Mouse (Mus musculus): ENCODE data around the gene Wdr27. TPM values are rescaled to one million over a fixed set of nuclear protein-coding genes. Genes with fewer than 3 reads are reported as not detected.

Gene Wdr27
- total and polyA plus RNA-seq, 3 experiments, result 1.7 to 2.3 (median 2.1) TPM

DNA sequence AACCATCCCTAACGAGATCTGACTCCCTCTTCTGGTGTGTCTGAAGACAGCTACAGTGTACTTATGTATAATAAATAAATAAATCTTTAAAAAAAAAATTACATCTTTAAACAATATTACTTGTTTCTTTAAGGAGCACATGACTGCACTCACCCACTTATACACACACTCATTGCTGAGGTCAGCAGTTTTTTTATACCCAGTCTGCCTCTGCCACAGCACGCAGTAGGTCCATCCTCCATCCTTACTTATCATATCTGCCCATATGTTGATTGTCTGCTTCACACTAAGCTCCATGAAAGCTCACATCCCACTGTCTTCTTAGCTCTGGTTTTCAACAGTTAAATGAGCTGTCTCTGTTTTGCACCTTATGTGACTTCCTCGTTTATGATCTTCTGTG is 95.2 kb downstream of the Wdr27 start:
- no peak for DNase-seq (ENCODE audit: extremely low read depth)
- Histone ChIP-seq H3K79me2 (replicated peaks; ENCODE audit: control insufficient read depth, extremely low read depth, insufficient read depth, poor library complexity, severe bottlenecking) (no peaks in the 10 kb centered on the region), H3K36me3 (replicated peaks in 1 of 2; ENCODE audit: control insufficient read depth in 1 of 2, insufficient read depth in 1 of 2, low read length in 1 of 2) (no peaks in the 10 kb centered on the region), H3K27me3 (replicated peaks) (no peaks in the 10 kb centered on the region), H3K4me2 (ENCODE audit: insufficient read depth, low read depth, poor library complexity, severe bottlenecking) (no peak overlapping the region), H3K27ac (ENCODE audit: insufficient read depth, low read depth) (no peak overlapping the region), H3K9me3 (replicated peaks; ENCODE audit: low read length) (no peaks in the 10 kb centered on the region), H3K9ac (ENCODE audit: insufficient read depth, low read depth) (no peak overlapping the region), H3K4me1 (ENCODE audit: control insufficient read depth in 1 of 2, insufficient read depth in 2 of 2) (no peaks in the 10 kb centered on the region), H3K4me3 (replicated peaks in 1 of 3; ENCODE audit: low read depth in 2 of 3, low read length in 2 of 3, poor library complexity in 1 of 3) (no peak overlapping the region)
- TF ChIP-seq MXI1 (IDR thresholded peaks at IDR 0.05; ENCODE audit: low read depth, low read length), result no peak
- no peak for TF ChIP-seq KAT2A (IDR thresholded peaks at IDR 0.05; ENCODE audit: insufficient replicate concordance, low read length)
- TF ChIP-seq MAFK (IDR thresholded peaks at IDR 0.05; ENCODE audit: insufficient replicate concordance, low read length), result peak; percentile 93
- TF ChIP-seq USF2 (conservative IDR thresholded peaks at IDR 0.05; ENCODE audit: low read depth, low read length), result no peak
- TF ChIP-seq HCFC1 (IDR thresholded peaks at IDR 0.05; ENCODE audit: low read depth, low read length), result no peak
- TF ChIP-seq CHD2 (IDR thresholded peaks at IDR 0.05; ENCODE audit: low read length), result no peak
- no peak for TF ChIP-seq ELF1 (IDR thresholded peaks at IDR 0.05; ENCODE audit: low read depth, low read length)
- TF ChIP-seq SIN3A (IDR thresholded peaks at IDR 0.05; ENCODE audit: low read length), result no peak
- dilution Hi-C loops (cut with MboI; ENCODE audit: extremely low pct_ligation_motif_present, extremely low pct_unique_long_range_greater_than_20kb, low sequenced_read_pairs) (no loop called here), in situ Hi-C loops (cut with MboI; ENCODE audit: low pct_ligation_motif_present, low pct_unique_long_range_greater_than_20kb, low sequenced_read_pairs) (no loop called here)

DNA sequence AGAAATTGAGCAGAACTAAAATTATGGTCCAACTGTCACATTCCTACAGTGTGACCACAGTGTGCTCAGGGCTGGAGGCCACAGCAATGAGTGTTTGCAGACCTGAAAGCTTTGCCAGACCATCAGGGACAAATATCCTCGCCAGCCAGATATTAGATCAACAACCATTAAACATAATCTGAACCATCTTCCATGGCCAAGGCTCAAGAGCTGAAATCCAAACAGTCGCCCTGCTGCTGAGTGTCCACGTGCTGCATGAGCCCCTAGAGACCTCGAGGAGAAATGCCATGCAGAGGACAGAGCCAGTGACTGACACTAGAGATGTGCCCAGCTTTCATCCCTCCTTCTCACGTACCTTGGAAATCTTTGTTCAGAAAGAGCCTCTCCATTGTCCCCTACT is 96.1 kb downstream of the Wdr27 start:
- TF ChIP-seq IRF4 (IDR thresholded peaks at IDR 0.05; ENCODE audit: low read depth, low read length) (no peak), CTCF (conservative IDR thresholded peaks at IDR 0.05 in 1 of 2, IDR thresholded peaks at IDR 0.05 in 1 of 2; ENCODE audit: low read depth in 2 of 2, low read length in 2 of 2) (no peak), USF2 (conservative IDR thresholded peaks at IDR 0.05; ENCODE audit: low read depth, low read length) (no peak), JUN (IDR thresholded peaks at IDR 0.05; ENCODE audit: insufficient read depth, low read depth, low read length) (no peak), ZNF384 (IDR thresholded peaks at IDR 0.05; ENCODE audit: low read depth, low read length) (no peak), CHD2 (IDR thresholded peaks at IDR 0.05; ENCODE audit: low read length) (no peak), RCOR1 (conservative IDR thresholded peaks at IDR 0.05; ENCODE audit: low read depth, low read length) (no peak), NELFE (IDR thresholded peaks at IDR 0.05; ENCODE audit: low read depth, low read length) (no peak), ETS1 (conservative IDR thresholded peaks at IDR 0.05; ENCODE audit: low read depth, low read length) (no peak), MAZ (IDR thresholded peaks at IDR 0.05; ENCODE audit: low read depth, low read length) (no peak), PAX5 (IDR thresholded peaks at IDR 0.05; ENCODE audit: low read length) (no peak), CHD1 (IDR thresholded peaks at IDR 0.05; ENCODE audit: low read depth, low read length) (no peak), UBTF (IDR thresholded peaks at IDR 0.05; ENCODE audit: low read depth, low read length) (no peak), MAX (IDR thresholded peaks at IDR 0.05; ENCODE audit: low read length) (no peak), ZC3H11A (IDR thresholded peaks at IDR 0.05; ENCODE audit: low read depth, low read length) (no peak), MXI1 (IDR thresholded peaks at IDR 0.05; ENCODE audit: low read depth, low read length) (no peak), ZMIZ1 (IDR thresholded peaks at IDR 0.05; ENCODE audit: low read depth, low read length) (no peak), MYC (IDR thresholded peaks at IDR 0.05; ENCODE audit: low read depth, low read length) (no peak)
- no peak overlapping the region for H3K27ac ChIP-seq (ENCODE audit: insufficient read depth, low read depth)
- H3K4me2 ChIP-seq (ENCODE audit: insufficient read depth, low read depth, poor library complexity, severe bottlenecking), result no peak overlapping the region
- no peaks in the 10 kb centered on the region for H3K27me3 ChIP-seq (replicated peaks)
- no peak for DNase-seq (ENCODE audit: extremely low read depth)
- H3K4me3 ChIP-seq (replicated peaks in 1 of 3; ENCODE audit: low read depth in 2 of 3, low read length in 2 of 3, poor library complexity in 1 of 3), result no peak overlapping the region
- H3K9ac ChIP-seq (ENCODE audit: insufficient read depth, low read depth), result no peak overlapping the region
- H3K4me1 ChIP-seq (ENCODE audit: control insufficient read depth in 1 of 2, insufficient read depth in 2 of 2), result no peaks in the 10 kb centered on the region
- in situ Hi-C loops (cut with MboI; ENCODE audit: low pct_ligation_motif_present, low pct_unique_long_range_greater_than_20kb, low sequenced_read_pairs), result no loop called here
- H3K36me3 ChIP-seq (replicated peaks in 1 of 2; ENCODE audit: control insufficient read depth in 1 of 2, insufficient read depth in 1 of 2, low read length in 1 of 2), result no peaks in the 10 kb centered on the region
- dilution Hi-C loops (cut with MboI; ENCODE audit: extremely low pct_ligation_motif_present, extremely low pct_unique_long_range_greater_than_20kb, low sequenced_read_pairs), result no loop called here
- no peaks in the 10 kb centered on the region for H3K9me3 ChIP-seq (replicated peaks; ENCODE audit: low read length)
- no peaks in the 10 kb centered on the region for H3K79me2 ChIP-seq (replicated peaks; ENCODE audit: control insufficient read depth, extremely low read depth, insufficient read depth, poor library complexity, severe bottlenecking)

Measured in CH12.LX (cell line).